Mouse (Mus musculus) limb, embryonic 10.5 days (tissue): ENCODE results near the gene Vwa3b. TPM values are rescaled to one million over a fixed set of nuclear protein-coding genes. Genes with fewer than 3 reads are reported as not detected.

Experiments used
- DNase-seq: peaks from one replicate; pipeline ENCODE4 v3.0.0-alpha.2; 2017; ENCODE audit warnings: low spot score
- H3K27ac ChIP-seq: fragments of 300-500 bp; sonication (generic); 2 replicates; pipeline ENCODE4 v1.5.1; 2016; ENCODE audit warnings: mild to moderate bottlenecking
- H3K27me3 ChIP-seq: fragments of 300-500 bp; sonication (generic); 2 replicates; pipeline ENCODE4 v1.6.1; 2016; ENCODE audit warnings: low read depth, mild to moderate bottlenecking; ENCODE audit not compliant: poor library complexity, severe bottlenecking
- H3K36me3 ChIP-seq: fragments of 300-500 bp; sonication (generic); 2 replicates; pipeline ENCODE4 v1.6.1; 2016; ENCODE audit warnings: mild to moderate bottlenecking, moderate library complexity
- H3K4me1 ChIP-seq: fragments of 300-500 bp; sonication (generic); 2 replicates; pipeline ENCODE4 v1.6.1; 2016
- H3K4me3 ChIP-seq: fragments of 300-500 bp; sonication (generic); 2 replicates; pipeline ENCODE4 v1.5.1; 2016; ENCODE audit warnings: mild to moderate bottlenecking, moderate library complexity
- H3K9me3 ChIP-seq: fragments of 300-500 bp; sonication (generic); replicated peaks from 2 replicates; pipeline ENCODE4 v1.6.1; 2016; ENCODE audit warnings: mild to moderate bottlenecking
- WGBS: fragments of 180-500 bp; shearing (Covaris S2); methylation state at CpG from one replicate; pipeline ENCODE4 v1.1.7; 2016; 5-methylcytosine and 5-hydroxymethylcytosine counted together
- polyA plus RNA-seq: library from polyadenylated mRNA; unstranded; fragments of >200 nt; fragmentation: Nextera tagmentation; extraction: Ambion mirVana; gene quantifications from 2 replicates; pipeline ENCODE4 v1.2.1, GENCODE M21; 2016

Vwa3b gene
- polyA plus RNA-seq, 1 experiment from 2014 or later: 0.31 TPM

- 37% methylated on average over 5 of the region's 5 CpGs for WGBS
- no peaks in the 10 kb centered on the region for H3K27me3 ChIP-seq
- H3K36me3 ChIP-seq: no peaks in the 10 kb centered on the region
- peaks cover 12% of the 10 kb centered on the region for H3K4me1 ChIP-seq
- H3K9me3 ChIP-seq: no peaks in the 10 kb centered on the region
- H3K4me3 ChIP-seq: no peak overlapping the region
- DNase-seq: no peak
- H3K27ac ChIP-seq: no peak overlapping the region; the same call in 1 of the 2 replicates
These were observed 19.1 kb downstream of the Vwa3b start for GRCm38 (mm10) chr1:37045472-37045871.

- Histone ChIP-seq H3K4me3 (no peak overlapping the region), H3K9me3 (no peaks in the 10 kb centered on the region), H3K4me1 (peaks cover 20% of the 10 kb centered on the region), H3K36me3 (no peaks in the 10 kb centered on the region), H3K27me3 (no peaks in the 10 kb centered on the region), H3K27ac (no peak overlapping the region)
- 48% methylated on average over 4 of the region's 4 CpGs for WGBS
- DNase-seq: peak; percentile 24
These were observed 22.8 kb downstream of the Vwa3b start for GRCm38 (mm10) chr1:37049159-37049558.

- WGBS: 78% methylated on average over 4 of the region's 4 CpGs
- Histone ChIP-seq H3K4me3 (no peak overlapping the region), H3K36me3 (no peaks in the 10 kb centered on the region), H3K27me3 (no peaks in the 10 kb centered on the region), H3K27ac (no peak overlapping the region), H3K9me3 (no peaks in the 10 kb centered on the region), H3K4me1 (peaks cover 12% of the 10 kb centered on the region)
- no peak for DNase-seq
These were observed 27.3 kb downstream of the Vwa3b start for GRCm38 (mm10) chr1:37053691-37054090.

- no peak for DNase-seq
- 81% methylated on average over 6 of the region's 6 CpGs for WGBS
- H3K4me1 ChIP-seq: peaks cover 12% of the 10 kb centered on the region
- H3K9me3 ChIP-seq: no peaks in the 10 kb centered on the region
- H3K27me3 ChIP-seq: no peaks in the 10 kb centered on the region
- H3K4me3 ChIP-seq: no peak overlapping the region
- no peak overlapping the region; the same call in 1 of the 2 replicates for H3K27ac ChIP-seq
- no peaks in the 10 kb centered on the region for H3K36me3 ChIP-seq
These were observed 30.6 kb downstream of the Vwa3b start for GRCm38 (mm10) chr1:37056831-37057561.

- H3K4me3 ChIP-seq: no peak overlapping the region
- no peaks in the 10 kb centered on the region for H3K27me3 ChIP-seq
- H3K36me3 ChIP-seq: no peaks in the 10 kb centered on the region
- H3K4me1 ChIP-seq: no peaks in the 10 kb centered on the region
- no peaks in the 10 kb centered on the region for H3K9me3 ChIP-seq
- DNase-seq: peak; percentile 14
- no peak overlapping the region for H3K27ac ChIP-seq
- WGBS: 86% methylated on average over 5 of the region's 5 CpGs
These were observed 34.5 kb downstream of the Vwa3b start for GRCm38 (mm10) chr1:37060856-37061255.

GRCm38 (mm10) chr1:37063053-37063452 is 36.7 kb downstream of the Vwa3b start:
- Histone ChIP-seq H3K27me3 (no peaks in the 10 kb centered on the region), H3K4me3 (no peak overlapping the region), H3K27ac (no peak overlapping the region), H3K9me3 (no peaks in the 10 kb centered on the region), H3K36me3 (no peaks in the 10 kb centered on the region), H3K4me1 (no peaks in the 10 kb centered on the region)
- WGBS: 88% methylated on average over 5 of the region's 5 CpGs
- no peak for DNase-seq

- no peaks in the 10 kb centered on the region for H3K4me1 ChIP-seq
- no peak for DNase-seq
- H3K27me3 ChIP-seq: no peaks in the 10 kb centered on the region
- no peak overlapping the region for H3K4me3 ChIP-seq
- 80% methylated on average over 4 of the region's 4 CpGs for WGBS
- H3K9me3 ChIP-seq: no peaks in the 10 kb centered on the region
- H3K36me3 ChIP-seq: no peaks in the 10 kb centered on the region
- no peak overlapping the region for H3K27ac ChIP-seq
These were observed 37.4 kb downstream of the Vwa3b start for GRCm38 (mm10) chr1:37063841-37064240.

GRCm38 (mm10) chr1:37065658-37066412 is 39.4 kb downstream of the Vwa3b start:
- 93% methylated on average over 11 of the region's 11 CpGs for WGBS
- H3K27me3 ChIP-seq: no peaks in the 10 kb centered on the region
- DNase-seq: no peak
- H3K36me3 ChIP-seq: no peaks in the 10 kb centered on the region
- H3K4me1 ChIP-seq: no peaks in the 10 kb centered on the region
- no peak overlapping the region for H3K4me3 ChIP-seq
- no peaks in the 10 kb centered on the region for H3K9me3 ChIP-seq
- H3K27ac ChIP-seq: no peak overlapping the region

GRCm38 (mm10) chr1:37075759-37076158 is 49.4 kb downstream of the Vwa3b start:
- Histone ChIP-seq H3K27ac (no peak overlapping the region), H3K36me3 (no peaks in the 10 kb centered on the region), H3K9me3 (no peaks in the 10 kb centered on the region), H3K4me3 (no peak overlapping the region), H3K27me3 (no peaks in the 10 kb centered on the region), H3K4me1 (no peaks in the 10 kb centered on the region)
- 92% methylated on average over 7 of the region's 7 CpGs for WGBS
- no peak for DNase-seq

- no peak overlapping the region for H3K4me3 ChIP-seq
- H3K27me3 ChIP-seq: no peaks in the 10 kb centered on the region
- WGBS: 92% methylated on average over 9 of the region's 9 CpGs
- H3K27ac ChIP-seq: no peak overlapping the region
- no peak for DNase-seq
- no peaks in the 10 kb centered on the region for H3K36me3 ChIP-seq
- no peaks in the 10 kb centered on the region for H3K4me1 ChIP-seq
- H3K9me3 ChIP-seq: no peaks in the 10 kb centered on the region
These were observed 50.9 kb downstream of the Vwa3b start for GRCm38 (mm10) chr1:37077266-37077665.

GRCm38 (mm10) chr1:37077955-37078549 is 51.7 kb downstream of the Vwa3b start:
- no peaks in the 10 kb centered on the region for H3K36me3 ChIP-seq
- no peaks in the 10 kb centered on the region for H3K9me3 ChIP-seq
- 79% methylated on average over 14 of the region's 14 CpGs for WGBS
- no peak overlapping the region for H3K27ac ChIP-seq
- DNase-seq: no peak
- H3K27me3 ChIP-seq: no peaks in the 10 kb centered on the region
- peaks cover under 1% of the 10 kb centered on the region; the same call in 1 of the 2 replicates for H3K4me1 ChIP-seq
- H3K4me3 ChIP-seq: no peak overlapping the region

GRCm38 (mm10) chr1:37080442-37080841 is 54.0 kb downstream of the Vwa3b start:
- no peak overlapping the region for H3K27ac ChIP-seq
- no peaks in the 10 kb centered on the region for H3K27me3 ChIP-seq
- H3K4me1 ChIP-seq: peaks cover 9% of the 10 kb centered on the region; the same call in 1 of the 2 replicates
- no peaks in the 10 kb centered on the region for H3K36me3 ChIP-seq
- 84% methylated on average over 4 of the region's 4 CpGs for WGBS
- no peak for DNase-seq
- H3K4me3 ChIP-seq: no peak overlapping the region
- H3K9me3 ChIP-seq: no peaks in the 10 kb centered on the region
